Mouse (Mus musculus) limb, embryonic 13.5 days (tissue): ENCODE measurements at regions not wholly inside any gene's neighbourhood (a gene's known extent, or its start where the extent isn't known, plus 50 kb on each side); places are given as distances from the start of the nearest gene placed in this dataset.

Experiments used
- ATAC-seq: fragments of 200-750 bp; cut with Nextera tagmentation; 2 replicates; pipeline ENCODE4 v1.8.0; 2017; ENCODE audit warnings: low read depth, moderate number of reproducible peaks, moderate TSS enrichment; ENCODE audit not compliant: low FRiP score
- H3K27ac ChIP-seq: fragments of 300-500 bp; sonication (generic); 2 replicates; pipeline ENCODE4 v1.5.1; 2015; ENCODE audit warnings: inconsistent platforms, mild to moderate bottlenecking, moderate library complexity
- H3K27me3 ChIP-seq: fragments of 300-500 bp; sonication (generic); 2 replicates; pipeline ENCODE4 v1.6.1; 2015; ENCODE audit warnings: mild to moderate bottlenecking, inconsistent platforms
- H3K36me3 ChIP-seq: fragments of 300-500 bp; sonication (generic); 2 replicates; pipeline ENCODE4 v1.6.1; 2015; ENCODE audit warnings: inconsistent platforms, mild to moderate bottlenecking, moderate library complexity
- H3K4me1 ChIP-seq: fragments of 300-500 bp; sonication (generic); 2 replicates; pipeline ENCODE4 v1.6.1; 2015; ENCODE audit warnings: inconsistent platforms
- H3K4me2 ChIP-seq: fragments of 300-500 bp; sonication (generic); replicated peaks from 2 replicates; pipeline ENCODE4 v1.6.1; 2015; ENCODE audit warnings: inconsistent platforms, mild to moderate bottlenecking, moderate library complexity
- H3K4me3 ChIP-seq: fragments of 300-500 bp; sonication (generic); 2 replicates; pipeline ENCODE4 v1.5.1; 2015; ENCODE audit warnings: moderate library complexity, mild to moderate bottlenecking, inconsistent platforms
- H3K9ac ChIP-seq: fragments of 300-500 bp; sonication (generic); 2 replicates; pipeline ENCODE4 v1.6.1; 2015; ENCODE audit warnings: mild to moderate bottlenecking, inconsistent platforms
- H3K9me3 ChIP-seq: fragments of 300-500 bp; sonication (generic); 2 replicates; pipeline ENCODE4 v1.6.1; 2016; ENCODE audit warnings: inconsistent platforms
- WGBS: fragments of 180-500 bp; shearing (Covaris S2); methylation state at CpG from one replicate; pipeline ENCODE4 v1.1.7; 2015; 5-methylcytosine and 5-hydroxymethylcytosine counted together

DNA sequence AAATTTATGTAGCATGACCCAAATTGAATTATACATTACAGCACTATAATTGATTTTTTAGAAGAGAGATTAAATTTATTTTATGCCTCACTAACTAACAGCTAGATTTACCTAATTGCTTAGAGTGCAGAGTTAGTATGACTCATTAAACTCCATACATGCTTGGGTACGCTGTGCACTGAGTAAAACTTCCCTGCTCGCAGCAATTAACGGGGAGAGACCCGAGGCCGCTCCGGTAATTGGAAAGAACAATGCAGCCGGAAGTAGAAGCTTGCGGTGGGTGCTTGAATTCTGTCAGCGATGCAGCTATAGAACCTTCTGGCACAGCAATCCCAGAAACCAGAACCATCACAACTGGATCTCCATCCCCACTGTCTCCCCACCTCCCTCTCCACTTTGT is 261.8 kb downstream of the Tle3 start:
- no peaks in the 10 kb centered on the region for H3K9me3 ChIP-seq
- H3K4me2 ChIP-seq = no peak overlapping the region
- no peaks in the 10 kb centered on the region for H3K36me3 ChIP-seq
- H3K27ac ChIP-seq = no peak overlapping the region
- 24% methylated on average over 9 of the region's 9 CpGs for WGBS
- no peak for ATAC-seq
- no peak overlapping the region for H3K4me3 ChIP-seq
- peaks cover 12% of the 10 kb centered on the region for H3K27me3 ChIP-seq
- H3K9ac ChIP-seq = no peak overlapping the region
- H3K4me1 ChIP-seq = peaks cover 8% of the 10 kb centered on the region

DNA sequence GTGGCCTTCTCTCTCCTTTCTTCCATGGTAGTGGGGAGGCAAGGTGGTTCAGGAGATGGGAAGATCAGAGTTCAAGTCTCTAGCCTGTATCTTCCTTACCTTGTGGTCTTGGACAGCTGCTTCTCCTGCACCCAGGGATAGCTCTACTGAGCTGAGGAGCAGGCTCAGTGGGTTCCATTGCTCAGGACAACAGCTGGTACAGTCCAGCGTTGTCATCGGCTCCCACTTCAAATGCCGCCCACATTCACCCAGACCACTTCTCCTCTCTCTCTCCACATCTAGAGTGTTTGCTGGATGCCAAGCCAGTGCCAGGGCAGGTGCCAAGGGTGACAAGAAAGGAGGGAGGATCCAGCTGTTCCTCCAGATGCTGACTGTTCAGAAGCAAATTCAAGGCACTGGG is 260.4 kb downstream of the Tle3 start:
- Histone ChIP-seq H3K27ac (no peak overlapping the region), H3K9ac (no peak overlapping the region), H3K27me3 (peaks cover 10% of the 10 kb centered on the region; the same call in 1 of the 2 replicates), H3K9me3 (no peaks in the 10 kb centered on the region), H3K4me2 (no peak overlapping the region), H3K36me3 (no peaks in the 10 kb centered on the region), H3K4me1 (peaks cover 8% of the 10 kb centered on the region), H3K4me3 (no peak overlapping the region)
- WGBS = 93% methylated on average over 3 of the region's 3 CpGs
- no peak for ATAC-seq

DNA sequence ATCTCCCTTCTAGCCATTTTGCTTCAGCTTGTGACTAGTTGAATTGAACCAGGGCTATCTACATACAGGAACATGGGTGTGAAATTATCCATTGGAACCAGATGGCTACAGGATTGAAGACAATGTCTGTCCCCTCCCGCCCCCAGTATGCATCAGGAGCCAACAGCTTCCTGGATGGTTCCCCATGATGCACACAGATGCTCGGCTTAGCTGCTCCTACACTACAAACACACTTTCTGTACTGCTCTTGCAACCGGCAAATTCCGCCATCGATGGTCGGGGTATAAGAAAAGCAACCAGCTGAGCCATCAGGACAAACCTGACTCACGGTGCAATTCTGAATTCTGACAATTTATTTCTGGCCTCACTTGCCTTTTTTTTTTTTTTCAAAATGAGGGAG is 258.9 kb downstream of the Tle3 start:
- H3K4me3 ChIP-seq = no peak overlapping the region
- H3K36me3 ChIP-seq = no peaks in the 10 kb centered on the region
- H3K9ac ChIP-seq = no peak overlapping the region
- no peak for ATAC-seq
- WGBS = 83% methylated on average over 7 of the region's 7 CpGs
- peaks cover 8% of the 10 kb centered on the region; the same call in 1 of the 2 replicates for H3K27me3 ChIP-seq
- H3K27ac ChIP-seq = no peak overlapping the region
- H3K9me3 ChIP-seq = no peaks in the 10 kb centered on the region
- no peak overlapping the region for H3K4me2 ChIP-seq
- peaks cover 13% of the 10 kb centered on the region for H3K4me1 ChIP-seq

DNA sequence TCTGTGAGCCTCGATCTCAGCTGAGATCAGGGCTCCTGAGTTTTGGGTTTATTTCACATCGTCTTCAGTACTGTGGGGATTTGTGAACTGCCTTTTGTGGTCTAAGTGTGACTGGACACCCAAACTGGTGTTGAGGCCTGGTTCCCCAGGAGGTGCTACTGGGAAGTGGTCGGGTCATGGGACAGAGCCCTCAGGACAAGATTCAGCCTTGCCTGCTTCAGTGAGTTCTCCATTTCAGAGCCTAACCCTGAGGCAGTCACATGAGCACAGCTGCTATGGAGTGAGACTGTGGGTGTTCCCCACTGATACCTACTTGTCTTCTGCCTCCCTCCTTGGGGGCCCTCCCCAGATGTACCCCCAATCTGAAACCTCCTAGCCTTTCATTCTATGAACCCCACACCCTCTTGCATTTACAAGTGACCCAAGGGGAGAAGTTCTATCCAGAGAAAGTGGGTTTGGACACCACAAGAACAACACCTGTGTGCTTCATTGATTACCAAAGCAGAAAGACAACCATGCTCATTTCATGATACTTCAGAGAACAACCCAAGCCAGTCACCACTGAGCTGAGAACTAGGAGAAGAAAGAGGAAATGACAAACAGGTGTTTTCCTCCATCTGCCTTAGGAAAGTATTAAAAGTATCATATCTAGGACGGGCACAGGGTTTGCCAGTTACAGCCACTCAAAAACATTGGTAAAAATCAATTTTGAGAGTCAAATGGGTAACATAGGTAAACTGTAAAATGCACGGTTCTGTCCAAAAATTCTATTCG is 255.8 kb downstream of the Tle3 start:
- no peak for ATAC-seq
- Histone ChIP-seq H3K9ac (no peak overlapping the region), H3K9me3 (no peaks in the 10 kb centered on the region), H3K27me3 (0 out of 2 replicates have a peak, but pooled peaks cover 3% of the 10 kb centered on the region), H3K36me3 (no peaks in the 10 kb centered on the region), H3K4me3 (no peak overlapping the region), H3K4me2 (no peak overlapping the region), H3K27ac (no peak overlapping the region), H3K4me1 (peaks cover 17% of the 10 kb centered on the region)
- WGBS = 71% methylated on average over 6 of the region's 6 CpGs

DNA sequence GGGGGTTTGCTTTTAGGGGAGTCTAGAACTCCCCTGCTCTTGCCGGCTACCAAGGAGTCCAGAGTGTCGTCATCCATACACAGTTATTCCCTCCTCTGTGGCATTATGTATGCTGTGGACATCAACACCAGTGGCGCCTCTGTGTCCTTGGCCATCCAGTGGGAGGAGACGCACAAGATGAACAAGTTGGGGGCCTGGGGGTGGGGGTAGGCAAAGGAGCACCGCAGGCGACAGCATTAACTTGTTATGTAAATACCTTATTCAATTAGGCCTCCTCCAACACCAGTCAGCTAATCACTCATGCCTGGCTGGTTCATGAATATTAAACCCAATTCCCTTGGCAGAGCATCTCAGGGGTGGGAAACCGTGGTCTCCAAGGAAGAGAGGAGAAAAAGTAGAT is 250.8 kb downstream of the Tle3 start:
- no peaks in the 10 kb centered on the region for H3K36me3 ChIP-seq
- 0 out of 2 replicates have a peak, but pooled peaks cover 3% of the 10 kb centered on the region for H3K27me3 ChIP-seq
- no peak overlapping the region for H3K9ac ChIP-seq
- peaks cover 48% of the 10 kb centered on the region for H3K4me1 ChIP-seq
- no peak overlapping the region for H3K4me2 ChIP-seq
- H3K4me3 ChIP-seq = no peak overlapping the region
- 42% methylated on average over 7 of the region's 7 CpGs for WGBS
- H3K27ac ChIP-seq = no peak overlapping the region
- no peak for ATAC-seq
- no peaks in the 10 kb centered on the region for H3K9me3 ChIP-seq

DNA sequence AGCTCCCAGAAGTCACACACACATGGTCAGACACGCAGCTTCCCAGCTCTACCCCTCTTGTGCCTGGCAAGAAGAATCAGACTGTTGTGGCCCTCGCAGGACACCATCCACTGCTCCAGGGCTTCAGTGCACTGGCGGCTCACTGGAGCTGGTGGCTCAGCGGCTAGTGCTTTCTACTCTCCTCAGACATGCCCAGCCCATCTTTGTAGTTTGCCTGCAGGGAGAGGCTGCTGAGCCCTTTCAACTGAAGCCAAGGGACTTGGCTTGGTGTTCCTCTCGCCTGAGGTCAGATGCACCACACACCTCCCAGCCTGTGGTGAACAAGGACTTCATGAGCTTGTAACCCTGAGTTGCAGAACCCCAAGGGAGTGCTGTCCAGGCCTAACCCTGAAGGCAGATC is 249.8 kb downstream of the Tle3 start:
- Histone ChIP-seq H3K36me3 (no peaks in the 10 kb centered on the region), H3K4me1 (peaks cover 55% of the 10 kb centered on the region), H3K27ac (no peak overlapping the region), H3K27me3 (0 out of 2 replicates have a peak, but pooled peaks cover 3% of the 10 kb centered on the region), H3K4me3 (no peak overlapping the region), H3K9ac (no peak overlapping the region), H3K9me3 (no peaks in the 10 kb centered on the region), H3K4me2 (no peak overlapping the region)
- ATAC-seq = no peak
- WGBS = 83% methylated on average over 5 of the region's 5 CpGs

DNA sequence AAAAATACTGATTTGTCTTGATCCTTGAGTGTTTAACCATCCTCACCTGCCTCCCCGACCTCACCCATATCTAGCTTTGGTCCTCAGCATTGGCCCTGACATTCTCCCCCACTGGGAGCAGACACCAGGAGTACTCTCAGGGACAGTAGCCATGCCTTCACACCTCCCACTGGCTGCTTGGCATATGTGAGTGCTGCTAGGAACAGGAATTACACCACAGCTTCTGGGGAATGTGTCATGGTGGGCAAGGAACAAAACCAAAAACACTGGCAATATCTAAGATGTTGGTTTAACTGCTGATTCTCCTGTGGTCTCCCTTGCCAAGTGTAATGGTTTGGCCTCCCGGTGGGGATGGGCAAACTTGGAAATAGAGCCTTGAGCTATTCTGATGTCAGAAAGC is 248.6 kb downstream of the Tle3 start:
- 0 out of 2 replicates have a peak, but pooled peaks cover 3% of the 10 kb centered on the region for H3K27me3 ChIP-seq
- H3K4me1 ChIP-seq = peaks cover 52% of the 10 kb centered on the region
- H3K9me3 ChIP-seq = no peaks in the 10 kb centered on the region
- no peak overlapping the region for H3K9ac ChIP-seq
- H3K4me3 ChIP-seq = no peak overlapping the region
- no peak for ATAC-seq
- WGBS = 45% methylated on average over 2 of the region's 2 CpGs
- no peaks in the 10 kb centered on the region for H3K36me3 ChIP-seq
- H3K4me2 ChIP-seq = no peak overlapping the region
- no peak overlapping the region for H3K27ac ChIP-seq

DNA sequence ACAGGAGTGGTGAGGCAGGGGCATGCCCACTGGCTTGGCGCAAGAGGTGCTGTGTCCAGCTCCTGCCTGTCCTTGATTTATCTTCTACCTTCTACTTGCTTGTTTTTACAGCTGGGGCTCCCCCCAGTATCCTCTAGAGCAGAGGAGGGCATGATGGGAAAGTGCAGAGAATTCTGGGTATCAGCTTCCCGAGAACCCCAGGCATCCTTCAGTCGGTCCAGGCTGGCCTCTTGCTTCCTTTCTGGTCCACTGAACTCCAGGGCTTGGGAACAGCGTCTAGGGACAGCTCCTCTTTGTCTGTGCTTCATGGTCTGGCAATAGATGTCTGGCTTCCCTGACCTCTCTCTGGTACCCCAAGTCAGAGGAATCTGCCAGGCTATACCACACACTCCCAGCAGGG is 247.9 kb downstream of the Tle3 start:
- ATAC-seq = no peak
- H3K27me3 ChIP-seq = 0 out of 2 replicates have a peak, but pooled peaks cover 3% of the 10 kb centered on the region
- no peaks in the 10 kb centered on the region for H3K9me3 ChIP-seq
- no peak overlapping the region for H3K27ac ChIP-seq
- peaks cover 58% of the 10 kb centered on the region for H3K4me1 ChIP-seq
- H3K36me3 ChIP-seq = no peaks in the 10 kb centered on the region
- H3K4me2 ChIP-seq = no peak overlapping the region
- WGBS = 59% methylated on average over 4 of the region's 4 CpGs
- no peak overlapping the region for H3K9ac ChIP-seq
- no peak overlapping the region for H3K4me3 ChIP-seq

DNA sequence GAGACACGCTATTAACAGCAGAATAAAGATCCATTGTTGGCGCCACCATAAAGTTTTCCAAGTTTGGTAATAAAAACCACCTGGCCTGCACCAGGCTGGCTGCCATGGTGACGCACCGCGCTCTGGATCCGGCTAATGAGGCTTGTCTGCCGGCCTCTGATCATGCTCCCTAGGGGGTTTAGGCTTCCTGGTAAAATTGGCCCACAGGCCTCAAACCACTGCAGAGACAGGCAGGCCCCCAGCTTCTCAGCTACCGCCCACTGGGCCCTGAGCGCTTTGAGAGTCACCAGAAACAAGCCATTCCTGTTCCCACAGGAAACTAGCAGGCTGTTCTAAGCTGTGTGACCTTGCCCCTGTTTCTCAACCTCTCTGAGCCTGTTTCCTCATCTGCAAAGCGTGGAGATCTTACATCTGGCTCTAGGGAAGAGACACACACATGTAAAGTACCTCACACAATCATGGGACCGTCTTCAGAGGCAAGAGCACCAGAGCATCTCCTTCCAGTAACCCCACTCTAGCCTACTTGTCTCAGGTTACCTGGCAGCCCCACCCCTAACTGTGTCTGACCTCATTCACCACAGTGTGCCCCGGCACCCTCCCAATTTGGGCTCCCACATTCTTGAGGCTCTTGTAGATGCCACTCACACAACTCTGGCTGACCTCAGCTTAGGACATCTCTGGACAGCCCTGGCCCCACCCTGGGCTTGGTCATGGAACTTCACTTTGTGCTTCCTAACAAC is 246.5 kb downstream of the Tle3 start:
- H3K27me3 ChIP-seq = no peaks in the 10 kb centered on the region
- peak overlapping the region; percentile 86 for H3K27ac ChIP-seq
- no peaks in the 10 kb centered on the region for H3K9me3 ChIP-seq
- peaks cover 52% of the 10 kb centered on the region for H3K4me1 ChIP-seq
- peak; percentile 90 for ATAC-seq
- 14% methylated on average over 12 of the region's 12 CpGs for WGBS
- no peaks in the 10 kb centered on the region for H3K36me3 ChIP-seq
- H3K4me2 ChIP-seq = no peak overlapping the region
- no peak overlapping the region for H3K9ac ChIP-seq
- H3K4me3 ChIP-seq = no peak overlapping the region

DNA sequence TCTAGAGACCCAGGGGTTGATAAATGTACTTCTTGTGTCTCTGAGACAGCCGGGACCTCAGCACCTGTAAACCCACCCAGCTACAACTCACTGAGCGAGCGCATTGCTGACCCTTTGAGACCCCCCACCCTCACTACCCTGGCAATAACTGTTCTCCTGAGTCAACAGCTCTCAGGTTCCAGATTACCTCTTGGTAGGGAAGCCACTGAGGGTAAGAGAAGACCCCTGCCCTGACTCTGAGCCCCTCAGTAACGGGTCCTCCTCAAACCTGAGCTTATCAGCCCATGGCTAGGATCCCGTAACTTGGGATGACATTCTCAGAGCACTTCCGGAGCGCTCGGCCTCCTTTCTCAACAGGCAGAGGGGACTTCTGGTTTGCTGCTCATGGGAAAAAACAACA is 245.8 kb downstream of the Tle3 start:
- Histone ChIP-seq H3K27ac (peak overlapping the region; percentile 83), H3K9ac (no peak overlapping the region), H3K4me1 (peaks cover 50% of the 10 kb centered on the region), H3K4me3 (no peak overlapping the region), H3K27me3 (no peaks in the 10 kb centered on the region), H3K9me3 (peaks cover 5% of the 10 kb centered on the region; the same call in 1 of the 2 replicates), H3K36me3 (no peaks in the 10 kb centered on the region), H3K4me2 (no peak overlapping the region)
- ATAC-seq = no peak
- 21% methylated on average over 8 of the region's 8 CpGs for WGBS

DNA sequence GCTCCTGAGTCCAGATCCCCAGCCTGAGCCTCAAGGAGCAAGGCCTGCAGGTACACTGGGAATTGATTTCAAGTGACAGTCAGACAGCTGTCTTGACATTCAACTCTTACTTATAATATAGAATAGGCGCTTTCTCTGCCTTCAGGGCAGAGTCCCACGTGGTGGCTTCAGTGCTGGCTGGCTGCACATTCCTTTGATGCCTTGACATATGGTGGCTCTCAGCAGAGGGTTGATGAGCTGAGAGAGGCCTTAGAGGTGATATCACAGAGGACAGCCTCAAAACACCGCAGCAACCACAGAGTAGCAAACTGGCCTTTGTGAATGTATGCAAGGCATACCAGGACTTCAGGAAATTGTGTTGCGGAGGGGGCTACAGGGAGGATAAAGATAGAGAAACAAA is 243.4 kb downstream of the Tle3 start:
- H3K27me3 ChIP-seq = 0 out of 2 replicates have a peak, but pooled peaks cover 5% of the 10 kb centered on the region
- H3K4me3 ChIP-seq = no peak overlapping the region
- no peak overlapping the region for H3K9ac ChIP-seq
- H3K27ac ChIP-seq = no peak overlapping the region
- H3K9me3 ChIP-seq = peaks cover 8% of the 10 kb centered on the region; the same call in 1 of the 2 replicates
- H3K36me3 ChIP-seq = no peaks in the 10 kb centered on the region
- no peak for ATAC-seq
- 48% methylated on average over 4 of the region's 4 CpGs for WGBS
- no peak overlapping the region for H3K4me2 ChIP-seq
- H3K4me1 ChIP-seq = peaks cover 40% of the 10 kb centered on the region

DNA sequence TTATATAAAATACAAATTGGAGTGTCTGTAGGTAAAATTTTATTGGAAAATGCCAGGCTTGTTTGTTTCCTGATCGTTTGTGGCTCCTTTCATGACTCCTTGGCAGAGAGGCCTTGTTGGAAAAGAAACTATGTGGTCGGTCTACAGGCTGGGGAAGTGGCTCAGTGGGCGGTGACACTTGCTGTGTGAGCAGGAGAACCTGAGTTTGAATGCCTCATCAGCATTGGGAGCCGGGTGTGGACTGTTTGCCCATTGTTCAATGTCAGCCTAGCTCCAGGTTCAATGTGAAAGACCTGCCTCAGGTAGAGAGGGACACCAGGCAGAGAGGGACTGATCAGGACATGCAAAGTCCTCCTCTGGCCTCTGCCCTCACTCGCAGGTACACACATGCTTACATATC is 235.4 kb downstream of the Tle3 start:
- no peak overlapping the region for H3K27ac ChIP-seq
- H3K4me3 ChIP-seq = no peak overlapping the region
- H3K9ac ChIP-seq = no peak overlapping the region
- WGBS = 74% methylated on average over 5 of the region's 5 CpGs
- 0 out of 2 replicates have a peak, but pooled peaks cover 13% of the 10 kb centered on the region for H3K27me3 ChIP-seq
- no peak overlapping the region for H3K4me2 ChIP-seq
- no peak for ATAC-seq
- H3K36me3 ChIP-seq = no peaks in the 10 kb centered on the region
- H3K4me1 ChIP-seq = peaks cover 41% of the 10 kb centered on the region
- H3K9me3 ChIP-seq = no peaks in the 10 kb centered on the region
